Mouse (Mus musculus) mature B cell (primary cell): Measurements from ENCODE around the gene Ankrd23.

Source experiments
- in situ Hi-C: fragments of 300-500 bp; cut with MboI; formaldehyde crosslinking; loops from 2 replicates; pipeline ENCODE4 v1.14.3; 2019

Gene Ankrd23

GRCm38 (mm10) chr1:36545845-36546600 lies 9.3 kb upstream of the Ankrd23 start:
- in situ Hi-C loops: no loop called here

GRCm38 (mm10) chr1:36545382-36545781 lies 8.7 kb upstream of the Ankrd23 start:
- in situ Hi-C loops: no loop called here

GRCm38 (mm10) chr1:36542925-36543324 lies 6.2 kb upstream of the Ankrd23 start:
- in situ Hi-C loops: no loop called here

GRCm38 (mm10) chr1:36541844-36542243 lies 5.2 kb upstream of the Ankrd23 start:
- in situ Hi-C loops: no loop called here

- in situ Hi-C loops: no loop called here
Observed at GRCm38 (mm10) chr1:36540807-36541206, 4.1 kb upstream of the Ankrd23 start.

GRCm38 (mm10) chr1:36540132-36540531 lies 3.4 kb upstream of the Ankrd23 start:
- in situ Hi-C loops: no loop called here

- in situ Hi-C loops: no loop called here
Observed at GRCm38 (mm10) chr1:36539186-36539585, 2.5 kb upstream of the Ankrd23 start, which contains the start of gene Gm42417. Gm42417 (minus strand) TSS chr1:36539429.

- in situ Hi-C loops: no loop called here
Observed at GRCm38 (mm10) chr1:36538727-36539126, 2.0 kb upstream of the Ankrd23 start.

- in situ Hi-C loops: no loop called here
Observed at GRCm38 (mm10) chr1:36536397-36536728, 320 bp downstream of the Ankrd23 start.

GRCm38 (mm10) chr1:36535477-36536396 lies 946 bp downstream of the Ankrd23 start:
- in situ Hi-C loops: no loop called here

GRCm38 (mm10) chr1:36534595-36535058 lies 2.1 kb downstream of the Ankrd23 start:
- in situ Hi-C loops: no loop called here

GRCm38 (mm10) chr1:36533546-36533945 lies 3.1 kb downstream of the Ankrd23 start:
- in situ Hi-C loops: no loop called here

GRCm38 (mm10) chr1:36531461-36531860 lies 5.2 kb downstream of the Ankrd23 start:
- in situ Hi-C loops: no loop called here

- in situ Hi-C loops: no loop called here
Observed at GRCm38 (mm10) chr1:36530962-36531361, 5.7 kb downstream of the Ankrd23 start.

- in situ Hi-C loops: no loop called here
Observed at GRCm38 (mm10) chr1:36530485-36530884, 6.2 kb downstream of the Ankrd23 start.

GRCm38 (mm10) chr1:36529875-36530274 lies 6.8 kb downstream of the Ankrd23 start:
- in situ Hi-C loops: no loop called here

GRCm38 (mm10) chr1:36529274-36529673 lies 7.4 kb downstream of the Ankrd23 start:
- in situ Hi-C loops: no loop called here

- in situ Hi-C loops: no loop called here
Observed at GRCm38 (mm10) chr1:36528351-36528750, 8.3 kb downstream of the Ankrd23 start.

- in situ Hi-C loops: no loop called here
Observed at GRCm38 (mm10) chr1:36526903-36527302, 9.8 kb downstream of the Ankrd23 start.

GRCm38 (mm10) chr1:36525774-36526173 lies 10.9 kb downstream of the Ankrd23 start:
- in situ Hi-C loops: no loop called here

GRCm38 (mm10) chr1:36524058-36524457 lies 12.6 kb downstream of the Ankrd23 start:
- in situ Hi-C loops: no loop called here

- in situ Hi-C loops: no loop called here
Observed at GRCm38 (mm10) chr1:36523332-36524013, 13.2 kb downstream of the Ankrd23 start.
